Mouse (Mus musculus) urinary bladder, postnatal 14 days (tissue): ENCODE measurements around the gene Gm44.
"Not testable (repeated sequence)": the region's sequence is repeated elsewhere in the genome, so short reads cannot be mapped to it uniquely, and the experiment has no call there.

Experiments used
- DNase-seq: peaks from one replicate; pipeline ENCODE4 v3.0.0; 2021; ENCODE audit warnings: low spot score

The Gm44 gene

GRCm38 (mm10) chrX:90891842-90892241 lies at the start of gene Gm44:
Gene Gm44, plus strand, starts transcription at chrX:90892142.
- no peak for DNase-seq

- DNase-seq = no peak
Observed at GRCm38 (mm10) chrX:90927989-90928388, 36.0 kb downstream of the Gm44 start.

GRCm38 (mm10) chrX:90938211-90938610 lies 46.3 kb downstream of the Gm44 start:
- DNase-seq = not testable (repeated sequence)
